Mouse (Mus musculus): Measurements from ENCODE around the gene Hnrnpab.

- TF ChIP-seq CTCF (IDR thresholded peaks at IDR 0.05) (no peak), EP300 (IDR thresholded peaks at IDR 0.05) (no peak)
Measured at GRCm38 (mm10) chr11:51577587-51577986, 29.1 kb downstream of the Hnrnpab start.
